Mouse (Mus musculus) neural tube, embryonic 10.5 days (tissue): Measurements from ENCODE around the gene Gpr162.
"Not testable (repeated sequence)": the region's sequence is repeated elsewhere in the genome, so short reads cannot be mapped to it uniquely, and the experiment has no call there.

Experiments used
- DNase-seq: peaks from one replicate; pipeline ENCODE4 v3.0.0-alpha.2; 2017; ENCODE audit warnings: low spot score; ENCODE audit errors: extremely low spot score

The Gpr162 gene

DNA sequence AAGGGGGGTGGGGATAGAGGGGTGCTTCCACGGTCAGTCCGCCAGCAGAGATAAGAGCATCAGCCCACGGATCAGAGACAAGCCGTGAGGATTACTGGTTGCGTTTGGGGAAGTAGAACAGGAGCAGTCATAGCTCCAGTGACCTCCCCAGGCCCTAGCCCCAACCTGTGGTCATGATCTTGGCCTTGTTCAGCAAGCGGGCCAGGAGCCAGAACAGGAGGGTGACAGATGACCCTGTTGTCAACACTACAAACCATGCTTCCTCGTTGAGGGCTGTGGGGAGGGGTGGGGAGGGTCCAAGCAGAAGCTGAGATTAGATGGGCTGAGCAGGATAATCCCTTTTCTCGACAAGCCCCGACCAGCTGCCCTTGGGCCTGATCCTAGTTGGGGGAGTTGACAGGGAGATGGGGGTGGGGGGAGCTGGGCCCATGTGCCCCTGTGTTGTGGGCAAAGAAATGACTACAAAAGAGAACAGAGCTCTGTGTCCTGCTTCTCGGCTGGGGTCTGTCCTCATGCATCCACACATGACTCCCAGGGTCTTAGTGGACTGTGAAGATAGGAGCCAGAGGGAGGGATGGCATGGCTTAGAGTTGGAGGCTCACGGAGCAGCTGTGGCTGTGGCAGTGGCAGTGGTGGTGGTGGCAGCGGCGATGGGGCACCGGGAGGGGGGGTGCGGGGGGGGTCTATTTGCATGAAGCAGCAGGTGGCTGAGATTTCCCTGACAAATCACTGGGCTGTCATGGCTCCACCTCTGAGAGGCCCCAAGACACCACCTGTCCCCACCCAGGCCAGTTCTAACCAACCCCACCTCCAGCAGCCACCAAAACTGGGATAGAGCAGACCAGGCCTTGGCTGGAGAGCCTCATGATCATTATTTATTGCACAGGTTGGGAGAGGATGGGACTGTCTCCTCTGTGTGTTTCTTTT lies 23.3 kb downstream of the Gpr162 start, which contains the start of gene Gnb3:
Gnb3 (minus strand) TSS at position 35 of the 927 bp plus-strand sequence.
- DNase-seq = no peak

DNA sequence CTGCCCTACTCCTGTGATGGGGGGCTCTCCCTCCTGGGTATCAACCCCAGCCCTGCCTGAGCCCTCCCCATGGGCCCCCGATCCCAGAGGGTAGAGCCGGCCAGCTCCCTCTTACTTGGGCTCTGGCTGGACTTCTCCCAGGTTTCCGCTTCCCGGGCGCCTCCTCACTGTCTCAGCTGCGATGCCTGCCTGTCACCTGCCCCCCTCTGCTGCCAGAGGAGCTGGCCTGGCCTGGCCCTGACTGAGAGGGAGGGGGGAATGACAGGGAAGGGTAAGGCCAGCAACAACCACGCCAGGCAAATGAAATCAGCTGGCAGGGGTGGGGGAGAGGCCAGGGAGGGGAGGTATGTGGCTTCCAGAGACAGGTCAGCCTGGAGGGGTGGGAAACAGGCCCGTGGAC lies 24.0 kb downstream of the Gpr162 start:
- no peak for DNase-seq

DNA sequence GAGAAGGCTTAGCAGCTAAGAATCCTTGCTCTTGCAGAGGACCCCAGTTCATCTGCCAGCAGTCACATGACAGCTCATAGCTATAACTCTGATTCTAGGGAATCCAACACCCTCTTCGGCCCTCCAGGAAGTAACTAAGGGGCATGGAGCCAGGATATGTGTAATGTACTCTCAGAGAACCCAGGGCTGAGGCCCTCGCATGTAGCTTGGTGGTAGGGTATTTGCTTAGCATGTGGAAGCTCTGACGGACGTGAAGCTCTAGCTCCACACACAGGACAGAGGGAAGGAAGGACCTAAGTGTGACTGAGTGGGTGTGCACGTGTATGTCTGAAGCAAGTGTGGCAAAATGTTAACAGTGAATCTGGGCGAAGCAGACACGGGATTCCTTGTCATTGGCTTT lies 27.4 kb downstream of the Gpr162 start:
- no peak for DNase-seq

DNA sequence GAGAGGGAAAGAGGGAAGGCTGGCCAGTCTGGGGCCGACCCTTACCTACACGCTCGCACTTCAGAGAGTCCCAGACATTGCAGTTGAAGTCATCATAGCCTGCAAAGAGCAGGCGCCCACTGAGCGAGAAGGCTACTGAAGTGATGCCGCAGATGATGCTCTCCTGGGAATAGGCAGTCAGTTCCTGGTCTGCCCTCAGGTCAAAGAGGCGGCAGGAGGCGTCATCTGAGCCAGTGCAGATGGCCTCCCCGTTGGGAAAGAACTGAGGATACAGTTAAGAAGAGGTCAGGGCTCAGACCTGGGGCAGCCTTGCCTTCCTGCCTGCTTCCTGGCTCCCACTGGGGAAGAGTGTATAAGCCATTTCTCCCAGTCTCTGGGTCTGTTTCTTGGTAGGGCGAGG lies 28.3 kb downstream of the Gpr162 start:
- DNase-seq = no peak

DNA sequence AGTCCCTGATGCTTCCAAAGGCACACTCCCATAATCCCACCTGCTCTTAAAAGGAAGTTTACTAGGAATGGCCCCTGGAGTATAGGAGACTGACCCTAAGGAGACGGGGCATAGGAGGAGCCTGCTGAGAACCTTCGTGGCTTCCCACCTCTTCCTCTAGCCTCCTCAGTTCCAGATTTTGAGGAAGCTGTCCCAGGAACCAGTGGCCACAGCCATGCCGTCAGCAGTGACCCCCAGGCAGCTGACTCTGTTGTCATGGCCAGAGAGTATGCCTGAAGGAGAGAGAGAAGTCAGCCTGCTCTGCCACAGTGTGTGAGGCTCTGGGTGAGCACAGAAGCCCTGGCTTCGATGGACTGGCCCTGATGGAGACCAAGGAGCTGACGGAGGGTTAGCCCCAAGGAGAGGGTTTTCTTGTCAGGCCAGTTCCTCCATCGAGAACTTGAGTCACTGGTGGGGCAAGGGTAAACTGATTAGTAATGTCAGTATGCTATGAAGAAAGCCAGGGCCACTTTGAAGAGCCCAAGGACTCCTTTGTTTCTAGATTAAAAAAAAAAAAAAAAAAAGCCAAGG lies 29.2 kb downstream of the Gpr162 start:
- no peak for DNase-seq

DNA sequence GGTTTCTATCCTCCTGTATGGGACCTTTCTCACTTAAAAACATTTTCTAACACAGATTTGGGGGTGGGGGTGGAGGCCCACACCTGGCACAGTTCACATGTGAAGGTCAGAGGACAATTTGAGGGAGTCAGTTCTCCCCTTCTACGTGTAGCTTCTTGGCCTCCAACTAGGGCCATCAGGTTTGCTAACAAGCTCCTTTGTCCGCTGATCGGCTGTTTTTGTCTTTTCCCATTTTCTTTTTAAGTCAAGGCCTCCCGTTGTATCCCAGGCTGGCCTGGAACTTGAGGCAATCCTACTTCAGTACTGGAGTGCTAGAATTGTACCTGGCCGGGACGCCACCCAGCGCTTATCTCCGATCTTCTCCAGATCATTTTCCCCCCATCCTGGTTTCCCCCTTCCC lies 32.1 kb downstream of the Gpr162 start:
- DNase-seq = no peak

DNA sequence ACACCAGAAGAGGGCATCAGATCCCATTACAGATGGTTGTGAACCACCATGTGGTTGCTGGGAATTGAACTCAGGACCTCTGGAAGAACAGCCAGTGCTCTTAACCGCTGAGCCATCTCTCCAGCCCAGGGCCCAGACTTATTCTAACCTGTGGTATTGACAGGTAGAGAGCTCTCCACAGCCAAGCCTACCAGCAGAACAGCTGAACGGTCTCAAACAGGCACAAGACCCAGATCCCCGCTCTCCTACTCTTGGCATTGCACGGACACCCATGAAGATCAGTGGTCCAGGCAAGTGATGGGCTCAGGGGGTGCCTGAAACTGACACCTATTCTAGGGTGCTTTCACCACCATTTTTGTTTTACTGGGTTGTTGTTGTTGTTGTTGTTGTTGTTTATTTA lies 32.6 kb downstream of the Gpr162 start:
- DNase-seq = not testable (repeated sequence)

DNA sequence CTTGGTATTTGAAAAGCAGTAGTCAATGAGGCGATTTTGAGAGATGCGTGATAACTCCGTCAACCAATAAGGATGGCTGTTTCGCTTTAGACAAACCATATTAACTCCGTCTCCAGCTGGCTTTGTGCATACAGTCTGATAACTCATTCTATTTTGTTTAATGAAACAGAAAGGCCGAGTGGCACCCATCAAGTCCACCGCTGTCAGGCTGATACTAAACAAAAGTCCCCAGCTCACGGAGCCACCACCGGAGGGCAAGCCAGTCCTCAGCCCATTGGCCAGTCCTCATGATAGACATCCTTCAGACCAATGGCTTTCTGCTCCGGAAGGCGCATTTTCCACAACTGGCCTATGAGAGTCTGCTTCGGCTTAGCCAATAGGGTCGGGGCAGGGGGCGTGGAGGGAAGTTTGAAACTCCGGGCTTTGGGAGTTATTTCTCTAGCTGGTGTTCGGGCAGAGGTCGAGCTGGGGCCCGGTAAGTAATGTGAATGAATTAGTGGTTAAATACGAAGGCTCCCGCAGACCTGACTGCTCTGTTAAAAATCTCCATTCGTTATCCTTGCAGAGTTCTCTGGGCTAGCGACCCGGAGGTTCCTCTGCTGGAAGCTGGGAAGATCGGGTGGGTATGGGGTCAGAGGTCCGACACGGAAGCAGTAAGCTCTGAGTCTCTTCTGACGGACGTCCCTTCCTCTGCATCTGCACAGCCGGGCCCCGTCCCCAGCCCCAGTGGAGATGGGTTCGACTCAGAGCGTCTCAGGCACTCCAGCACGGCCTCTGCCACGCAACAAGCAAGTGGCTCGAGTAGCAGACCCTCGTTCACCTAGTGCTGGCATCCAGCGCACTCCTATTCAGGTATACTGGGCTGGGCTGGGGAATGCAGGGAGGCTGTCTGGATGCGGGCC lies 33.7 kb downstream of the Gpr162 start:
- DNase-seq = peak; percentile 87

DNA sequence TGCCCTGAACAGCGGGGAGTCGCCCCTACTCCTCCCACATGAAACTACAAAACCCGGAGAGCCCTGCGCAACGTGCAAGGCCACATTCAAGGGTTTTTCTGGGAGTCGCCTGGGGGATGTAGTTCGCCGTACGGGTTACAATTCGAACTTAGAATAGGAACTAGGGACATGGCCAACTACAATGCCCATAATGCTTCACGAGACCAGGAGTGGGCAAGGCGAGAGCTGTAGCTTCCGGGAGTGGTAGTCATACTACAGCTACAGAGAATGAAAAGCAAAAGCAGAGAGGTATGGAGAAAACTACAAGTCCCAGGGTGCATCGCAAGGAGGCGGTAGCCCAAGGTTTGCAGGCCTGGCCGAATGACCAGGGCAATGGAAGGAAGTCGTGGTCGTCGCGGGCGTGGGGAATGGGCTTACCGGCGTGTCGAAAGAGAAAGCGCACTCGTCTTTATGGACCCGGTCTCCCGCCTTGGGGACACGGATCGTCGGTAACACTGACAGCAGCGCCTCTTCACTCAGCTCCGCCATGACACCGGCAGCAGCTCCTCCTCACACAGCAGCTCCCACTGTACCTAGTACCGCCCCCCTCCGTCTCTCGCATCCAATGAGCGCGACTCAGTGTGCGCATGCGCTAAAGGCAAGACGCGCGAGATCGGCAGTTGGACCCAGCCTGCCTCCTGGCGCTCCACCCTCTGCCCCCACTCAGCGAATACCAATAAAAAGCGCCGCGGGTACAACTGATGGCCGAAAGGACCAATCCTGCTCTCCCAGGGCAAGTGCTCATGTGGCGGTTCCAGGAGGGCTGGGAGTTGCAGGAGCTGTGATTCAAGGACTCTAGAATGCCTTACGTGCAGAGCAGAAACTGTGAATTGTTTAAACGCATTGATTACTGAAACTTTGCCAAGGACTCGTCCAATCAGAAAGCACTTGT lies 34.6 kb downstream of the Gpr162 start, which contains the start of the genes Usp5 and Cdca3:
Usp5 (minus strand) TSS at position 617 of the 931 bp plus-strand sequence.
Cdca3 (plus strand) TSS at position 680 of the 931 bp plus-strand sequence.
- peak; percentile 98 for DNase-seq

DNA sequence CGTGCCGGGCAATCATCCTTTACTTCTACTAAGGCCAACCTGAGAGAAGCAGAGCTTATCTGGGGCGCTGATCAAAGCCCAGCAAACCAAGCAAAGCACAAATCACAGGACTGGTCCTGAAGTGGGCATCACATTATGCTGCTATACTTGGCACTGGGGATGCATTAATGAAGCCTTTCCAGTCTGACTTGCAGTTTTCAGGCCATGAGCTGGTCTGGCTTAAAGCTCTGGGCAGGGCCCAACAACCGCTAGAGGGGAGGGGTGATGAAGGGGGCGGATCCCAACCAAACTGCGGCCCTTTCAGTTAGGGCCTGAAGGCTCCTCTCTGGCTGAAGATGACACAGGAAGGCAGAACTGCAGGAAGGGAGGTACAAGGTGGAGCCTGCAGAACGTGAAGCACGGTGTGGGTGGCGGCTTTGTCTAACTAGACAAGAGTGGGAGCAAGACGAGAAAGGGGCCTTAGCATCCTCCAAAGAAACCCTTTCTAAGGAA lies 35.6 kb downstream of the Gpr162 start:
- DNase-seq = peak; percentile 35

DNA sequence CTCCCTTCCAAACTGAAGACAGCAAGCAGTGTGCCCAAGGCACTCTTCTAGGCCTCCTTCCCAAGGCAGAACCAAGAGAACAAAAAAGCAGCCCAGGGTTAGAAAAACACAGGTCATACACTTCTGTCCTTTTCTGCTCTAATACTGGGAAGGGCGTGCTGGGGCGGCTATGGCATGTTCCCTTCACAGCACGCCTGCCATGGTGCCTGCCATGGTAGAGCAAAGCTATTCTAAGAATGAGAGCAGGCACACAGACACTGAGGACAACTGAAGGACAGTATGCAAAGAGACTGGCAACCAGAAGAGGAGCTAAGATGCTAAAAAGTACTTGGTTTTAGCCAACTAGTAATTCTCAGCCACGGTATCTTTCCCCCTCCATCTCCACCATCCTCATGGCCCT lies 41.7 kb downstream of the Gpr162 start:
- no peak for DNase-seq

DNA sequence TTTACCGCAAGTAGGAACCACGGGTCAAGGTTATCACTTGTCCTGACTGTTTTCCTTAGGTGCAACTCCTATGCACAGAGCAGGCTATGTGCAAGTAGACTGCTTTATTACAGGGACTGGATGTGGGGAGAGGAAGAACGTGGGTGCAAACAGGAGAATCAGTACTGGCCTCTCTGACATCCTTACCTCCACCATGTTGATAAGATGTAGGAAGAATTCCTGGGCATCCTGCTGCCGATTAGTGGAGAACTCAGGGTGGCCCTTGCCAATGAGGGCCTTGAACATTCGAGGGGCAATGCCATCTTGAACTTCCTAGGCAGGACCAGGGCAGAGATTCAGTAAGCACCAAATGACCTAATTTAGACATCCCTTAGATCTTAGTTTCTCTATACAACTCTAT lies 42.9 kb downstream of the Gpr162 start:
- no peak for DNase-seq

DNA sequence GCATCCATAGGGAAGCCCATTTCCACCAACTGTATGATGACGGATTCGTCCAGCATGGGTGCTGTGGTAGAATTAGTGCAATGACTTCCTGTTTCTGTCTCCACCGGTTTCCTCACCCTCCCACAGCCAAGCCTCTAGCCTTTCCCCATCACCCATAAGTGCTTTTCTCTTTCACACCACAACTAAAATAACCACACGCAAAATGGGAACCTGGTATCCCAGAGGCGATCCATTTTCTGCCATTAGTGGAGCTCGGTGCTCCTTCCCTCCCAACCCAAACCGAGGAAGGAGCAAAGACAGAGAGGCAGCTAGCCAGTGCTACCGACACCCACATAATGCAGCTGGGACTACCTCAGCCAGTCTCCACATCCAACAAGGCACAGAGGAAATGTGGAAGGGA lies 45.8 kb downstream of the Gpr162 start:
- DNase-seq = no peak

DNA sequence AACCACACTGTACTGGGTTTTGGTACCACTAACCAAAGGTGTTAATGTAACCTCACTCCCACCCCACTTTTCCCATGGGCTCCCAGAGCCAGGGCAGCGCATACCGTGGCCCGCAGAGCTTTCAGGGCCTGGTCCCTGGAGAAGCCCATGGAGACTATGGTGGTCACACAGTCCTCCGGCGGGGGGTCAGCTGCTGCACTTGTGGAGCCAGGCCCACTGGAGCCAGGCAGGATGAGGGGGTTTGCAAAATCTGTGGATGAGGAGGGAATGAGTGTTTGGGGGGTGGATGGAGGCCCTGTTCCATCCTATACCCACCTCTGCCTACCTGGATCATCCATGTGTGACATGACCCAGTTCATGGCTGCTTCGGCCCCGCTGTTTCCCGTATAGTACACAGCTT lies 46.2 kb downstream of the Gpr162 start:
- no peak for DNase-seq

DNA sequence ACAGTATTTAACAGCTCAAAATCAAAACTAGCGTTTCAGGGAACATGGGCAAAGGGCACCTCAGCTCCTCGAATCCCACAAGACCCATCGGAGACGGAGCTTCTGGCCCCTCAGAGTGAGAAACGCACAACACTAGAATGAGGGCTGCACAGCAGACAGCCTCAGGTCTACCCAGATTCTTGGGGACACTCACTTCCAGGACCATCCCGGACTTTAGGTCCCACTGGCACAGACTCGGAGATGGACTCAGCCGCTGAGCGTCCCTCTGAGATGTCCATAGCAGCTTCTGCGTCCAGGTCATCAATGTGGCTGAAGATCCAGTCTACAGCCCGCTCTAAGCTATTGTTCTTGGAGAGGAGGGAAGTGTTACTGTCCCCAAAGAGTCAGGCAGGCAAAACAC lies 46.7 kb downstream of the Gpr162 start:
- no peak for DNase-seq

DNA sequence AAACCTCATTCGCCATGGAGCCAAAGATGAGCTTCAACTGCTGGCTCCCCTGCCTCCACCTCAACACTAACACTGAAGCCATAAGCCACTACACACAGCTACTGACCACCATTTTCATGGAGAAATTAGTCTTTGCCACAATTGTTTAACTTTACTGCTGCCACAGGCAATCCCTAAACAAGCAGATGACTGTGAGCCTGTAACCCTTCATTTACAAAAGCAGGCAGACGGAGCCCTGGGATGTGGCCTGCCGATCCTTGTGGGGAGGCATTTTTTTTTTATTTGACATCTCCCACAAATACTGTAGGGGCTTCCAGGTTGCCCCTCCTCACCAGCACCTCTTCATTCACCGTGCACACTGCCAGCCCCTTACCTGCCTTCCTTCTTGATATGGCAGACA lies 47.2 kb downstream of the Gpr162 start:
- no peak for DNase-seq

DNA sequence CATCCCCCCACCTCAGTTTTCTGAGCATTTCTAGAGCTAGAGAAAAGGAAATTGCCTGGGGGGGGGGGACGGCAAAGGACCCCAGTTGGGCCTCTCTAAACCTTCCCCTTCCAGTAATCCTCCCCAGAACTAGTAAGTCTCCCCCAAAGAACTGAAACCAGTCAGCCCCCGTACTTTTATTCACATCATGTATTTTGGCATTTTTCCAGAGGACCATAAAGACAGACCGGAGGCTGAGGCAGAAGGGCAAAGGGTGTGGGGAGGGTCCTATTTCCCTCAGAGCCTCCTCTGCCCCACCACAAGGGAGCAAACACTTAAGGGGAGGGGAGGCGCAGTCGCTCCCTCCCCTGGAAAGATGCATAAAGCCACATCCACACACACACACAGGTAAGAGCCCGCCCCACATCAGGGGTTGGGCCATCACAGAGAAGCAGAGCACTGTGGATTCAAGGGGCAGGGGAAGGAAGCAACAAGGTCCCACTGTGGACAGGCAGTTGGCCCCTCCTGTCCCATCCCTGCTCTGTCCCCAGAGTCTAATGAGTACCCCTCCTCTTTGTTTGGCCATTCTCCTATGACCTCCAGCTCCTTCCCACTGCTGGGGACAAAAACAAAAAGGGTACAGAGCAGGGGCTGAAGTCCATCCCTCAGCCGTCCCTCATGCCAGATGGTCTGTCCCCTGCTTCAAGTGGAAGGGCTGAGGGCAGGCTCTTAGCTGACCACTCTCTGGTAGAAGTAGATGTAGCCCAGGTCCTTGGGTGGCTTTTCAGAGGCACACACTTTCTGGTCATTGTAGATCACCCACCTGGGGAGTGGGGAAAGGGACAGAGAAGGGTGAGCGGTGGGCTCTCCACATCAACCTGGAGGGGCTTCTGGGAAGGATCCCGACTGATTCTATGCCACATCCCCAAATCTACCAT lies 48.7 kb downstream of the Gpr162 start:
- no peak for DNase-seq

DNA sequence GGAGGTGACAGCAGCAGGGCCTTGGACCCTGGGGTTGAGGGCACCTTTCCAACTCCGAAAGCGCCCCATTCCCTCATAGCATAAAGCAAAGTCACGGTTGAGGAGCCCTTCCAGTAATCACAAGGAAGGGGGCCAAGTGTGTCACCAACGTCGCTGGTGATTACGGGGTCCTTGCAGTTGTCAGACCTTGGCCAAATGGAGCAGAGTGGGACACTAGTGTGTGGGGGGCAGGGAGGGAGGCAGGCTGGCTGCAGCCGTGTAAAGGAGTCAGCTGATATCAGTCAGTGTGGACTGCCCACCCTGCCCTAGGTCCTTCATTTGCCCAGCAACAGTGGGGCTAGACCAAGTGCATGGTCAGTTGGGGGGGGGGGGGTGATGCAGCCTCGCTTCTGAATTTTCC lies 49.3 kb downstream of the Gpr162 start:
- DNase-seq = no peak

DNA sequence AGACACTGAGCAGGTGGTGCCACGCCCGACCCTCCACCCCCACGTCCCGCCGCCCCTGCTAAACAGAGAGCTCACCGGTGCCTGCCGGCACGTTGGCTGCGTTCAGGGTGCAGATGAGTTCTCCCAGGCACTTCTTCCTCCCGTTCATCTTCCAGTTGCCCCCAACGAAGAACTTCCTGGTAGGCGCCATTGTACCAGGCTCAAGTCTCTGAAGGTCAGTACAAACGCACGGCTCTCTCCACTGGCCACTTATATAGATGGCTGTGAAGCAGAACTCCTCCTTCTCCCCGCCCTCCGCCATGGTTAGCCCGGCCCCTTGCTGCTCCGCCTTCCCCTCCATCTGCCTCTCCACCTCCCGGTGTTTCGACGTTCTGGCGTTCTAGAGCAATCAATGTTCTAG lies 49.9 kb downstream of the Gpr162 start, which contains the start of gene Tpi1:
Tpi1 (minus strand) TSS at position 364 of the 400 bp plus-strand sequence.
- peak; percentile 86 for DNase-seq
